Mouse (Mus musculus) embryonic facial prominence, embryonic 14.5 days (tissue): ENCODE measurements at regions not wholly inside any gene's neighbourhood (a gene's known extent, or its start where the extent isn't known, plus 50 kb on each side); places are given as distances from the start of the nearest gene placed in this dataset.

Experiments
- ATAC-seq: fragments of 200-750 bp; cut with Nextera tagmentation; 2 replicates; pipeline ENCODE4 v1.8.0; 2017; ENCODE audit warnings: low read depth, moderate number of reproducible peaks, moderate TSS enrichment
- DNase-seq: peaks from one replicate; pipeline ENCODE4 v3.0.0-alpha.2; 2015; ENCODE audit warnings: low spot score
- H3K27ac ChIP-seq: fragments of 300-500 bp; sonication (generic); replicated peaks from 2 replicates; pipeline ENCODE4 v1.5.1; 2014; ENCODE audit warnings: low read depth, mild to moderate bottlenecking, low read length, moderate library complexity
- H3K27me3 ChIP-seq: fragments of 300-500 bp; sonication (generic); replicated peaks from 2 replicates; pipeline ENCODE4 v1.6.1; 2014; ENCODE audit warnings: low read length; ENCODE audit not compliant: control insufficient read depth, insufficient read depth
- H3K36me3 ChIP-seq: fragments of 300-500 bp; sonication (generic); 2 replicates; pipeline ENCODE4 v1.6.1; 2014; ENCODE audit warnings: low read length, mixed read lengths; ENCODE audit not compliant: control insufficient read depth, insufficient read depth
- H3K4me1 ChIP-seq: fragments of 300-500 bp; sonication (generic); 2 replicates; pipeline ENCODE4 v1.6.1; 2014; ENCODE audit warnings: antibody characterized with exemption, low read length; ENCODE audit not compliant: control insufficient read depth, insufficient read depth
- H3K4me2 ChIP-seq: fragments of 300-500 bp; sonication (generic); 2 replicates; pipeline ENCODE4 v1.6.1; 2014; ENCODE audit warnings: low read depth, mild to moderate bottlenecking, low read length, moderate library complexity, mixed read lengths
- H3K4me3 ChIP-seq: fragments of 300-500 bp; sonication (generic); 2 replicates; pipeline ENCODE4 v1.5.1; 2014; ENCODE audit warnings: low read depth, mild to moderate bottlenecking, low read length
- H3K9ac ChIP-seq: fragments of 300-500 bp; sonication (generic); 2 replicates; pipeline ENCODE4 v1.6.1; 2014; ENCODE audit warnings: low read depth, mild to moderate bottlenecking, low read length, moderate library complexity, mixed read lengths
- H3K9me3 ChIP-seq: fragments of 300-500 bp; sonication (generic); 2 replicates; pipeline ENCODE4 v1.6.1; 2016; ENCODE audit warnings: low read length; ENCODE audit not compliant: control insufficient read depth
- whole genome bisulfite sequencing: fragments of 180-500 bp; shearing (Covaris S2); extraction: QIAGEN DNeasy Blood & Tissue Kit; methylation state at CpG from one replicate; pipeline ENCODE4 v1.1.7; 2014; 5-methylcytosine and 5-hydroxymethylcytosine counted together

DNA sequence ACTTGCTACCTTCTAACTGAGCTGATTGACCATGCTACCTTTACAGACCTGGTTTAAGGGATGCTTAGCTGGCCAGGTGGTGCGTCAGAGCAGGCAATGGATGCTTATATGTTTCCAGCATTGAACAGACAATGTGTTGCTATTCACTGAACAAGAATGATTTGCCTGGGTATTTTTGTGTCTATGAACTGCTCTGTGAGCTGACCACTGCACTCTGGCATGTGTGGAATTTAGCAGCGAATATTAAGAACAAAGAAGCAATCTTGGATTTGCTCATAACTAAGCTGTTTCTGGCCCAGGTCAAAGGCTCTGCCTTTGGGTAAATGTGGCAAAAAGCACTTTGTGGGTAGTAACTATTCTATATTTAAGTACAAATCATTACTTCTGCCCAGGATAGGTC is 58.3 kb upstream of the Ccdc39 start:
- ATAC-seq: no peak
- Histone ChIP-seq H3K4me1 (no peaks in the 10 kb centered on the region), H3K36me3 (no peaks in the 10 kb centered on the region), H3K9me3 (no peaks in the 10 kb centered on the region), H3K9ac (no peak overlapping the region), H3K4me3 (no peak overlapping the region), H3K27me3 (no peaks in the 10 kb centered on the region), H3K4me2 (no peak overlapping the region), H3K27ac (no peak overlapping the region)
- DNase-seq: no peak
- 75% methylated on average over 2 of the region's 2 CpGs for WGBS

GRCm38 (mm10) chr3:33903326-33903725 is 59.2 kb upstream of the Ccdc39 start:
- Histone ChIP-seq H3K9ac (no peak overlapping the region), H3K4me2 (no peak overlapping the region), H3K4me1 (no peaks in the 10 kb centered on the region), H3K27me3 (no peaks in the 10 kb centered on the region), H3K27ac (no peak overlapping the region), H3K36me3 (no peaks in the 10 kb centered on the region), H3K4me3 (no peak overlapping the region), H3K9me3 (no peaks in the 10 kb centered on the region)
- DNase-seq: no peak
- 63% methylated on average over 8 of the region's 8 CpGs for WGBS
- no peak for ATAC-seq

DNA sequence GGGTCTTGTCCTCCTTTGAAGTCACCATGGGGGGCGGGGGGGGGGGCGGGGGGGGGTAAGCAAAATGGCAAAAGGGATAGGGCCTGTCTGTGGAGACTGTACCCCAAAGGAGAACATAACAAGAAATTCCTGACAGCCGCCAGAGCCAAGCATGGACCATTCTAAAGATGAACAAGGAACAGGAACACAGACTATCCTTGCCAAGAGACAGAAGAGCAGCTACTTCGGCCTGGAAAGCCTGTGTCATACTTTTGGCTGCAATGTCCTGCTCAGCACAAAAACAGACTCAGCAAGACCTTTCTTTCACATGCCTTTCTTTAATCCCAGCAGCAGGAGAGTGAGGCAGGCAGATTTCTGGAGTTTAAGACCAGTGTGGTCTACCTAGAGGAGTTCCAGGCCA is 59.7 kb upstream of the Ccdc39 start:
- ATAC-seq (no peak), DNase-seq (no peak)
- Histone ChIP-seq H3K9ac (no peak overlapping the region), H3K36me3 (no peaks in the 10 kb centered on the region), H3K4me2 (no peak overlapping the region), H3K27me3 (no peaks in the 10 kb centered on the region), H3K9me3 (no peaks in the 10 kb centered on the region), H3K27ac (no peak overlapping the region), H3K4me1 (no peaks in the 10 kb centered on the region), H3K4me3 (no peak overlapping the region)
- 56% methylated on average over 4 of the region's 4 CpGs for WGBS

DNA sequence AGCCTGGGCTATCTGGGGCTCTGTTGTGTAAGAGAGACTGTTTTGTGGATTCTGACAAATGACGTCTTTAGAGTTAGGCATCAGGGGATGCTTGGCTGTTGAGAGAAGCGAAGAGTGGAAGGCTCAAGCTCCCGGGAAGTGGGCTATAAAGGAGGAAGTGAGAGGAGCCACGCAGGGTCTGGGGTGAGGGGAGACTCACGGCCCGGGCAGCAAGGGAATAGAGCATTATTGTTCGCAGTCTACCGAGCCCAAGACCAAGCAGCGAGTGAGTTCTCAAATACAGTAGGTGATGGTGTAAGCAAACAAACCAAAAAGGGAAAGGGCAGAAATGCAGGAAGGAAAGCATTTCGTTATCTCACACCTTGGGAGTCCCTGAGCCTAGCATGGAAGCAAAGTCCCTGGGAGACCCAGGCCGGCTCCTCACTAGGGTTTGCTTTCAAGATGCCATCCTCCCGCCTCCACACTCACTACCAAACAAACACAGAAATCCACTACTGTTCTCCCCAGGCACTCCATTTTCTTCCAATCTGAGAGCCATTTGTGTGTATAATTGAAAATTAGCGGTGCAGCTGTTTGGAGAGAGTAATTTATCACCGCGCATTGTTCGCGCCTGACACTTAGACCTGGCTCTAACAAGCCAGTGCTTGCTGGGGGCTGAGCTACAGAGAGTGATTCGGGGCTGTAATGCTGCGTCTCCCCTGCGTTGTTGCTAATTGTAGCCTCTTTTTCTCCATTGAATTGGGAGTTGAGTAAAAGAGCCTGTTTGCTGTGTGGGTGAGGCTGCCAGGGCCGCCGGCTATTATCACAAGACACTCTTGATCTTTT is 61.0 kb upstream of the Ccdc39 start:
- Histone ChIP-seq H3K4me1 (no peaks in the 10 kb centered on the region), H3K9me3 (no peaks in the 10 kb centered on the region), H3K9ac (no peak overlapping the region), H3K36me3 (no peaks in the 10 kb centered on the region), H3K4me3 (no peak overlapping the region), H3K27me3 (no peaks in the 10 kb centered on the region), H3K27ac (no peak overlapping the region), H3K4me2 (no peak overlapping the region)
- WGBS: 47% methylated on average over 22 of the region's 22 CpGs
- ATAC-seq: peak; percentile 77
- peak; percentile 69 for DNase-seq

DNA sequence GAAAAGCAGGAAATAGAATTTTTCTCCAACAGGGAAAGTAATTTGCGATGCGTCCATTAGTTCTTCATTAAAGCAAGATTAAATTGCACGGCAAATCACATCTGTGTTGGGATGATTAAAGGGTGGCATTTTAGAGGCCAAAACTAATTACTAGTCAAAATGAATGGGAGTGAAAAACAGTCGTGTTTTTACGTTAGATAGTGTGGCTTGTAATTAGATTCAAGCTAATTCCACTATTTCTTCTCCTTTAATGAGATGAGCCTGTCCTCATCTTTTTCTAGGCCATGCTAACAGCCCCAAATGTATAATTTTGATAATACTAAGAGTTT is 61.5 kb upstream of the Ccdc39 start:
- Histone ChIP-seq H3K4me2 (no peak overlapping the region), H3K4me1 (no peaks in the 10 kb centered on the region), H3K36me3 (no peaks in the 10 kb centered on the region), H3K27me3 (no peaks in the 10 kb centered on the region), H3K9me3 (no peaks in the 10 kb centered on the region), H3K27ac (no peak overlapping the region), H3K4me3 (no peak overlapping the region), H3K9ac (no peak overlapping the region)
- DNase-seq (no peak), ATAC-seq (no peak)
- 38% methylated on average over 5 of the region's 5 CpGs for WGBS

- no peak for ATAC-seq
- no peak overlapping the region for H3K9ac ChIP-seq
- no peak overlapping the region for H3K27ac ChIP-seq
- H3K4me3 ChIP-seq: no peak overlapping the region
- H3K27me3 ChIP-seq: no peaks in the 10 kb centered on the region
- H3K4me2 ChIP-seq: no peak overlapping the region
- no peak for DNase-seq
- no peaks in the 10 kb centered on the region for H3K36me3 ChIP-seq
- H3K4me1 ChIP-seq: no peaks in the 10 kb centered on the region
- 84% methylated on average over 8 of the region's 8 CpGs for WGBS
- H3K9me3 ChIP-seq: no peaks in the 10 kb centered on the region
Observed at GRCm38 (mm10) chr3:33907061-33907460, 63.0 kb upstream of the Ccdc39 start.

DNA sequence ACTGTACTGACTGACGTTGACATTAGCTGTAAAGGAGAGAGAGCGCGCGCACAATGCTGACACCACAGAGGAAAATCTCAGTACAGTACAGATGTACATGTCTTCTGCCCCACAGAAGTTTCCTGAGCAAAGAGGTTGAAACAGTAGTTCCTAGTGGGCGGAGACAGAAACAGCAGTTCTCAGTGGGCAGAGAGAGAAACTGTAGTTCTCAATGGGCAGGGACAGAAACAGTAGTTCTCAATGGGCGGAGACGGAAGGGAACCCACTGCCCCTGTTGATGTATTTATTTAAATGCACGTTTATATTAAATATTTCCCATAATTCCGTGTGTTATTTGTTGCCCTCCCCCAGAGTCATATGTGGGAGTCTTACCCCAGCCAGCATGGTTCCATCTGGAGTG is 67.4 kb upstream of the Ccdc39 start:
- no peak overlapping the region for H3K27ac ChIP-seq
- H3K9ac ChIP-seq: no peak overlapping the region
- ATAC-seq (no peak), DNase-seq (no peak)
- no peaks in the 10 kb centered on the region for H3K27me3 ChIP-seq
- H3K4me2 ChIP-seq: no peak overlapping the region
- H3K4me3 ChIP-seq: no peak overlapping the region
- WGBS: 82% methylated on average over 9 of the region's 9 CpGs
- no peaks in the 10 kb centered on the region for H3K9me3 ChIP-seq
- no peaks in the 10 kb centered on the region for H3K4me1 ChIP-seq
- no peaks in the 10 kb centered on the region for H3K36me3 ChIP-seq

GRCm38 (mm10) chr3:33913470-33913869 is 69.4 kb upstream of the Ccdc39 start:
- DNase-seq (no peak), ATAC-seq (no peak)
- Histone ChIP-seq H3K27ac (no peak overlapping the region), H3K27me3 (no peaks in the 10 kb centered on the region), H3K9ac (no peak overlapping the region), H3K4me1 (no peaks in the 10 kb centered on the region), H3K36me3 (no peaks in the 10 kb centered on the region), H3K4me2 (no peak overlapping the region), H3K4me3 (no peak overlapping the region), H3K9me3 (no peaks in the 10 kb centered on the region)
- 65% methylated on average over 5 of the region's 5 CpGs for WGBS

DNA sequence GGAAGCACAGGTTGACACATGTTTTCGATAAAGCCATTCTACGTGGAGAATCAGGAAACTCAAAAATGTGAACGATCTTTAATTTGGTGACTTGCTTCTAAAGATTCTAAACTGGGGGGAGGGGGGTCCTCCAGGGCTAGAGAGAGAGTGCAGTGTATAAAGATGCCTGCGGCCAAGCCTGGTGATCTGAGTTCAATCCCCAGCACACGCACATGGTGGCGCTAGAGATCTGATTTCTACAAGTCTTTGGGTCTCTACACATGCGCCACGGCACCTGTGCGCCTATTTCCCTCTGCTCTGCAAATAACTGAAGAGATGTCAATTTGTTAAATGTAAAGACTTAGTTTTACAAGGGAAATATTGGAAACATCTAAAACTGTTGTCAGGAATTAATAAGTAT is 70.3 kb upstream of the Ccdc39 start:
- Histone ChIP-seq H3K27me3 (no peaks in the 10 kb centered on the region), H3K9me3 (no peaks in the 10 kb centered on the region), H3K27ac (no peak overlapping the region), H3K4me3 (no peak overlapping the region), H3K36me3 (no peaks in the 10 kb centered on the region), H3K9ac (no peak overlapping the region), H3K4me1 (no peaks in the 10 kb centered on the region), H3K4me2 (no peak overlapping the region)
- WGBS: 52% methylated on average over 9 of the region's 9 CpGs
- ATAC-seq (no peak), DNase-seq (no peak)
